Mouse (Mus musculus): ENCODE data around the gene Gpc6. TPM values are rescaled to one million over a fixed set of nuclear protein-coding genes. Genes with fewer than 3 reads are reported as not detected.
A peak's percentile ranks its signal among the peaks of the same experiment; 100 is the strongest.

Gpc6 gene
- total RNA-seq, 2 experiments from 2014 or later = 1.7 to 4.1 TPM

DNA sequence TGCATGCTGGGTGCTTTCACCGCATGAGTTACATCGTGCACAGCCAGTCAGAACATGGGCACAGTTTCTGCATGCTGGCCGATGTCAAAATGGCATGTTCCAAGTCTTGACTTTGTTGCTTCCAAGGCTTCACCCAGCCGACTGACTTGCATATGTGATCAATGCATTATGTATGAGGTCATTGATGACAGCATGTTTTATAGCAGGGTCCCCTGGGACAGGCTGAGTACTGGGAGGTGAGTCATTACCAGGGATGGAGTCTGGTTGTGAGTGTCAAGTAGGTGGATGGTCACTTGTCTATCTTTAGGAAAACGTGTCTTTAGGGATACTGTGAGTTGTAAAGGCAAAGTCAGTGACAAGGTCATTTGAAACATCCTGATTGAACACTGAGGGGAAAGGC is 929.4 kb downstream of the Gpc6 start:
- intact Hi-C loops (cut with DNase I) = no loop called here
- TF ChIP-seq CTCF (IDR thresholded peaks at IDR 0.05) = no peak
- Histone ChIP-seq H3K4me3 (no peak overlapping the region), H3K27ac (no peak overlapping the region)
- no peak for DNase-seq

DNA sequence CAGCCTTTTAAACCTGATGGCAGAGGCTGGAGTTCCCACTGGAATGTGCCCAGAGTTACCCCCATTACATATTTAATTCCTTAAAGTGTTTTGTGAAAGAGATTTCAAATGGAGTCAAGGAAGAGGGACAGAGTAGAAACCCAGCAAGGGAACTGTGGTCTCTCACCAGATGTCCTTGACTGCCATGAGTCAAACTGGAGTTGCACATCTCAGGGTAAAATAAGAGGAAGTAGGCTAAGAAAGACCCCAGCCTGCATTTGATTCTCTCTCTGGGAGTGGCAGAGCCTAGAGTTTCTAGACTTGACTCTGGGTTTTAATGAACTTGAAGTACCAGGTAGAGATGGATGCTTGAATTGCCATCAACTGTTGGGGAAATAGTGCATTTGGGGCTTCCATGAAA is 946.2 kb downstream of the Gpc6 start:
- no peak overlapping the region for H3K4me3 ChIP-seq
- intact Hi-C loops (cut with DNase I) = no loop called here

DNA sequence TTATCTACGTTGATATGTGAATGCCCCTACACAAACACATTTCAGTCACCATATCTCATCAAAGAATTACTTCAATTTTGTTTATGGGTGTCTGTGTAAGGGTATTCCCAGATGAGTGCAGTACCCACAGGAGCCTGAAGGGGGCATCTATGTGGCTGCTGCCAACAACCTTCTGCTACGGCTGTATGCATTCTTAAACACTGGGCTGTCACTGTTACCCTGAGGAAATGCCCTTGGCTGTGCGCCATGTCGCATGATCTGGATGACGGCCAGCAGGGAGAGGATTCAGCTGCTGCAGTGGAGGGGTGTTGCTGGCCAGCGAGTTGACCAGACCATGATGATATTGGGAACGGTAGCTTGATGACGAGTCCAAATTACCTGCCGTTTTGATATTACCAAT is 954.2 kb downstream of the Gpc6 start:
- TF ChIP-seq CTCF (IDR thresholded peaks at IDR 0.05) = peak; percentile 11; the same call in 1 of the 2 replicates
- intact Hi-C loops (cut with DNase I) = no loop called here
- H3K4me3 ChIP-seq = no peak overlapping the region

More for the DNA sequence above, 946.2 kb downstream of the Gpc6 start:
- H3K27ac ChIP-seq = no peak overlapping the region
- no peak for TF ChIP-seq CTCF (IDR thresholded peaks at IDR 0.05)
- no peak for DNase-seq

DNA sequence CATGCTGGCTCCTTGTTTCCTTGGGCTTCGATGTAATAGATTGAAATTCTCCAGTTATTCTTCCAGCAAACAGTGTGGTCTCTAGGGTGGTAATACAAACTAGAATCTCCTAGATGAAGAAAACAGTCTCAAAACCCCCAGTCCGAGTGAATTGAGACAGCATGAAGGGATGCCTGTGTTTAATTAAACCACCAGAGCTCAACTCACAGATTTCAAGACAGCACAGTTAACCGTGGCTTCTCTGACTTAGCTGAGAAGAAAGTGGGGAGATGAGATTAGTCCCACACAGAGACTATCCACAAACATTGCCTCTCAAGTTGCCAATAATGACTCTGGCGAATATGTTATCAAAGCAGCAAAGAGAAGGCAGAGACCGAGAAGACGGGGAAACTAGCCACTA is 956.0 kb downstream of the Gpc6 start:
- Histone ChIP-seq H3K27ac (no peak overlapping the region), H3K4me3 (no peak overlapping the region)
- DNase-seq = no peak
- no peak for TF ChIP-seq CTCF (IDR thresholded peaks at IDR 0.05)
- intact Hi-C loops (cut with DNase I) = no loop called here

More for the DNA sequence above, 954.2 kb downstream of the Gpc6 start:
- H3K27ac ChIP-seq = no peak overlapping the region
- DNase-seq = no peak

DNA sequence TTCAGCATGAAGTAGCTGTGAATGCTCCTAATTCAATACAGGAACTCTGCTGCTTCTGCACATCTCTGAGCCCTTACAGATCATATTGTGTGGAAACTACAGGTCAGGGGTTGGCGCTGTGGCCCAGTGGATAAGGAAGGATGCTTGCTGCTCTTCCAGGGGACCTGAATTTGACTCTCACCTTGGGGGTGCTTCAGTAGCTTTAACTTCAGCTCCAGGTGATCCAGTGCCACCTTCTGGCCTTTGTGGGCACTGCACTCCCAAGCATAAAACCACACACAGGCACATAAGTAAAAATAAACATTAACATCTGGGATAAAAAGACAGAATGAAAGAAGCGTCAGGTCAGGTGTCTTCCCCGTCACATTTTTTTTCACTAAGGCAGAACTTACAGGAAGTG is 957.1 kb downstream of the Gpc6 start:
- peak; percentile 34 for DNase-seq
- TF ChIP-seq CTCF (IDR thresholded peaks at IDR 0.05) = peak; percentile 80
- no peak overlapping the region for H3K4me3 ChIP-seq
- intact Hi-C loops (cut with DNase I) = no loop called here
- no peak overlapping the region for H3K27ac ChIP-seq

DNA sequence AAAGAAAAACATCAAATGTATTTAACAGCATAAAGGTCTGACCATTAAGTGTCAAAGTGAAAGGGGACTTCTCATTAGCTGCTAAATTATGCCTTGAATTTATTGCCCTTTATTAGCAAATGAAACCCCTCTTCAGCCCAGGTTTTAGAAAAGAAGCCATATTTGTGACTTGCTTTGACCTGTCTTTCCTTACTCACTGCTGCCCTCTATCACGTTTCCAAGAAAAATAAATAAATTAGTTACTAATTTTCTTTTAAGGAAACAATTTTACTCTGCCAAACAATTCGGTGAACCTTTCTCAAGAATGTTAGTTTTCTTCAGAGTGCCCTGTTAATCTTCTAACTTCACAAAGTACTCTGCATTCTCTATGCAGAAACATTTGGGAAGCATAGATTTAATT is 964.5 kb downstream of the Gpc6 start:
- intact Hi-C loops (cut with DNase I) = no loop called here
- DNase-seq = no peak
- no peak overlapping the region for H3K27ac ChIP-seq
- no peak for TF ChIP-seq CTCF (IDR thresholded peaks at IDR 0.05)
- no peak overlapping the region for H3K4me3 ChIP-seq

DNA sequence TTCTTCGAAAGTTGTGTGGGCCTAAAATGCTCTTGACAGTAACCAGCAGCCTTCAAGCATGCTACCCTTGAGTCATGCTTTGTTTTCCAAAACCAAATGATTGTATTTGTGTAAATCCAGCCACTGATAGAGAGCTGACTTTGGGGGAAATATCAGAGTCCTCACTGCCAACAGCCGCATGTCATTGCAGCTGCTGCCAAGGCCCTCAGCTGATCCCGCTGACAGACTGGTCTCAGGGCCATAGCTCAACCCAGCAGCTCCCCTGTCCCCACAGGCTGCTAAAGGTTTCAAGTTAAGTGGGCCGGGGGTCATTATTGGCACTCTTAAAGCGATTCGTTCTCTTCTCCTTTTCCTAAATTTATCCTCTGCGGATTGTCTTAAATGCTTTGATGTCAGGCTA is 966.3 kb downstream of the Gpc6 start:
- Histone ChIP-seq H3K4me3 (no peak overlapping the region), H3K27ac (no peak overlapping the region)
- TF ChIP-seq CTCF (IDR thresholded peaks at IDR 0.05) = no peak
- intact Hi-C loops (cut with DNase I) = no loop called here
- no peak for DNase-seq

DNA sequence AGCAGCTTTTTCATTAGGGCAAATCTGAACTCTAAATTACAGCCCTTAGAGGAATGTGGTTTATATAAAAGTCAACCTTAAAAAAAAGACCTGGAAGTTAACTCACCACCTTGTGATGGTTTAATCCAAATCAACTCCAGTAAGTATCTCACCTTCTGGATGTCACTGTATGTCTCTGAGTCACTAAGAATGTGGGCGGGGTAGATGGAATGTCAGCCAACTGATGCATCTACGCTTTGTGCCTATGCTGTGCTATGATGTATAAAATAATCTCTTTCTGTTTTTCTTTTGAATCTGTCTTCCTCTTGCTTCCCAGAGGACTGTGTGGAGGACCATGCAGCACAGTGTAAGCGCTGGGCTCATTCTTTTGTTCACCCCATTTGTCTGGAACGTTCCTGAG is 966.9 kb downstream of the Gpc6 start:
- Histone ChIP-seq H3K27ac (no peak overlapping the region), H3K4me3 (no peak overlapping the region)
- DNase-seq = no peak
- intact Hi-C loops (cut with DNase I) = no loop called here
- no peak for TF ChIP-seq CTCF (IDR thresholded peaks at IDR 0.05)

DNA sequence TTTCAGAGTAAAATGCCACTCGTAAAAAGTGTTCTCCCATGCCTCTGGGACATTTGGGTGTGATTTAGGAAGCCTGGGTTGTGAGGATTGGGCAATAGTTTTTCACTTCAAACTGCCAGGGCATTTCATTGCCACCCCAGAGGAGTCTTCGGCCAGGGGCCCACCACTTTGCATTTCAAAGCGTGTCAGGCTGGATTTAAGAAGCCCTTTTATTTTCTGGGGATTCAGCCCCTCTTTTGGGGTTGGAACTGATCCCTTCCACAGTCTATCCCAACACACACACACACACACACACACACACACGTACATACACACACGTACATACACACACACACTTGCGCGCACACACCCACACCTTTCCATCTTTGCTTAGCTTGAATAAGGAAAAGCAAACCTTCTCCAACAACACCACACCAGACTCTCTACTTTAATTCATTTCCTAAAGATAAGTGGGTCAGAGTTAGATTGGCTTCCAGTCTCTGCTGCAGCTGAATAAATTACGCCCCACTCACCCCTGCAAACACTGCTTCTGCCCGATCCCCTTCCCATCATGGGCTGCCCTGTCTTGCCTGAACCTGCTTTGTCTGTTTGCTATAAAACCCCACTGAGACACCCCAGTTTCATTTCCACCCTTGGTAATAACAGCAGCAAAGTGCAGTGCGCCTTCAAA is 969.9 kb downstream of the Gpc6 start:
- Histone ChIP-seq H3K27ac (peak overlapping the region; percentile 44; the same call in 1 of the 2 replicates), H3K4me3 (peak overlapping the region; percentile 56)
- DNase-seq = no peak
- intact Hi-C loops (cut with DNase I) = no loop called here
- no peak for TF ChIP-seq CTCF (IDR thresholded peaks at IDR 0.05)

DNA sequence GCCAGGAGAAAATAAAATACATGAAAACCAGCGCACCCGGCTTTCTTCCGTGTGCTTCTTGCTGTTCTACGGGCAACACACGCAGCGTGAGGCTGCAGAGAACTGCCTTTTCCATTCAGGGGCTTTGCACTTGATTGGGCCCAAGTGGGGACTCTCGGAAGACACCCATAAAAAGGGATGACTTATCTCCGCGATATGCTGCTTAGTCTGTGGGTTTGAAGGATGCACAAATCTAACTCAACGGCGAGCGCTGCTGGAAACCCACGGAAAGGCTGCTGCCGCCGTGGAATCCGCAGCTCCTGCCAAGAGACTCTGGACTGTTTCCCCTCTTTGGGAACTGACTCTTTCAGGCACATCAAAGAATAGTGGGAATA is 970.4 kb downstream of the Gpc6 start:
- intact Hi-C loops (cut with DNase I) = no loop called here
- Histone ChIP-seq H3K4me3 (peak overlapping the region; percentile 56), H3K27ac (peak overlapping the region; percentile 44)
- TF ChIP-seq CTCF (IDR thresholded peaks at IDR 0.05) = no peak
- peak; percentile 61 for DNase-seq

DNA sequence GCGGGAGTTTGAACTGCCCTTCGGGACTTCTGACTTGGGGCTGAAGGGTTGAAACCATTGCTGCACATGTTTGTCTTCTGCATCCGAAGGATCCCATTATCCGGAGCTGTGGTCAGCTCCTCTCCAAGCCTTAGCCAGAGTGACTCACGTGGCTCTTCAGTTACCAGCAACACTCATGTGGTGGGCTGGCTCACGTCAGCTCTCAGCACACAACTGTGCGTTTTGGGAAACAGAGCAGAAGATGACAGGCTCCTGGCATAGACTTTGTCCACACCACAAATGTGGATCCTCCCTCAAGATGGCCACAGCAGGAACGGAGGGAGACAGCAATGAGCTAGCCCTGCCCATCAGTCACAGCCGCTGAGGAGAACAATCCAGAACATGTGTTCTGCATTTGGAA is 979.2 kb downstream of the Gpc6 start:
- DNase-seq = no peak
- TF ChIP-seq CTCF (IDR thresholded peaks at IDR 0.05) = no peak
- no peak overlapping the region for H3K4me3 ChIP-seq
- intact Hi-C loops (cut with DNase I) = no loop called here
- no peak overlapping the region for H3K27ac ChIP-seq

DNA sequence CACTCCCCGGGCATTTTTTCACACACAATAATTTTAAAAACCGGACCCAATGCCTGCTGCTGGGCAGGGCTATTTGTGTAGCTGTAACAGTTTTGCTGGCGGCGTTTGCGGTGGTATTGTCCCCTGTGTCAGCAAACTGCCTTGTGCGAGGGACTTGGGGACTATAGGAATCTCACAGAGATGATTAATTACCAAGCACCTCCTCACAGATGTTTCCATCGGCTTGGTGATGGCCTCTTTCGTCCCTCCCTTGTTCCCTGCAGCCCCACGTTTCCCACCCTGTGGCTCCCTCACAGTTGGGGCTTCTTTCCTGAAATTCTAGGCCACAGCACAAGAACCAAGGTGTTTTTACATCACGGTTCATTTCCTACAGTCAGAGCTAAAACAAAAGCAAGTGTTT is 980.6 kb downstream of the Gpc6 start:
- no peak overlapping the region for H3K4me3 ChIP-seq
- DNase-seq = no peak
- no peak for TF ChIP-seq CTCF (IDR thresholded peaks at IDR 0.05)
- no peak overlapping the region for H3K27ac ChIP-seq
- intact Hi-C loops (cut with DNase I) = no loop called here

DNA sequence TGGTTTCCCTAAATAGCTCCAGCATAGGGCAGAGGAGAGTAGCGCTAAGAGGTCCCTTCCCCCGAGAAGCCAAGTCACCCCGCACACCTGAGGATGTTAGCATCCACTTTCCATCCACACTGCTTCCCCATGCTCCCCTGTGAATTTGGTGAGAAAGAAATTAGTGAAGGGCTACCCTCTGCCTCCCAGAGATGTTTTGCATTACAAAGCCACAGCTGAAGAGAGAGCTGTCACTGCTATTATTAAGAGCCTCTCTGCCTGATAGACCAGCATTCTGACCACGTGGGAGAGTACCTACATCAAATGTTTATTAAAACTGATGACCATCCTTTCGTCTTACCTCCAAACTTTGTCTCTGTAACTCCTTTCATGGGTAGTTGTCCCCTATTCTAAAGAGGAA is 981.2 kb downstream of the Gpc6 start:
- Histone ChIP-seq H3K4me3 (no peak overlapping the region), H3K27ac (no peak overlapping the region)
- no peak for TF ChIP-seq CTCF (IDR thresholded peaks at IDR 0.05)
- no peak for DNase-seq
- intact Hi-C loops (cut with DNase I) = no loop called here

DNA sequence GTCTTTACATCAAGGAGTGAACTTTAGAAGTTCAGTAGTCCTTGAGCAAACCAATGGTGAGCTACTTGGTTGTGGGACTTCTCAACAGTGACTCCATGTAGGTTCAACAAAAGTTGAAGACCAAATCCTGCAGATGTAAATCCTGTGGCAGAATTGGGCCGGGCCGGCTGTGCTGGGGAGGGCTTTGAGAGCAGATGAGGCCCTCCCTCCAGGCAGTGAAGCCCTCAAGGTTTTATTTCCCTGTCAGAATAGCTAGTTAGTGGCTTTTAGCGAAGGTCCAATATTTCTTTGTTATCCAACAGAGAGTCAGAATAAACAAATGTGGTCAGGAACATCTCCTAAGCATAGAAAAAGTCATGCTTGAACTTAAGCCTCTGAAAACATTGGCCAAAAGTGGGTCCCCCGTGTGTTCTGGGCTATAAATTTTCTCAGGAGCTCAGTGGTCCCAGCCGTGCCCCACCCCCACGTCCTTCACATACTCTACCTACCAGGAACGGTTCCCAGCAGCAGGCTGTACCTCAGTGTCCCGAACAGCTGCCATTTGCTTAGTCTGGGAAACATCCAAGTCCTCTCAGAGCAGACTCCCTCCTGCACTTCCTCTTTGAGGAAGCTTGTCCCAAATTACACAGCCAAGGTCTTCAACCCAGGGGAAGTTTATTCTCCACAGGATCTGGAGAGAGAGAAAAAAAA is 983.3 kb downstream of the Gpc6 start:
- peak overlapping the region; percentile 78 for H3K27ac ChIP-seq
- intact Hi-C loops (cut with DNase I) = no loop called here
- peak; percentile 40 for DNase-seq
- H3K4me3 ChIP-seq = no peak overlapping the region; the same call in 1 of the 2 replicates
- TF ChIP-seq CTCF (IDR thresholded peaks at IDR 0.05) = no peak
